Mouse (Mus musculus): ENCODE results near the gene P2rx5.

GRCm38 (mm10) chr11:73201021-73201420 lies 40.8 kb downstream of the P2rx5 start:
- TF ChIP-seq CTCF (IDR thresholded peaks at IDR 0.05; ENCODE audit: borderline replicate concordance, insufficient read depth, low read length) (no peak), POLR2A (IDR thresholded peaks at IDR 0.05; ENCODE audit: low read depth, low read length) (no peak)

Data from embryonic fibroblast, embryonic 13.5 days (primary cell).